Mouse (Mus musculus): ENCODE results near the gene Serpina3b. TPM values are rescaled to one million over a fixed set of nuclear protein-coding genes. Genes with fewer than 3 reads are reported as not detected.

The Serpina3b gene
- total RNA-seq, 2 experiments from 2014 or later = not detected

DNA sequence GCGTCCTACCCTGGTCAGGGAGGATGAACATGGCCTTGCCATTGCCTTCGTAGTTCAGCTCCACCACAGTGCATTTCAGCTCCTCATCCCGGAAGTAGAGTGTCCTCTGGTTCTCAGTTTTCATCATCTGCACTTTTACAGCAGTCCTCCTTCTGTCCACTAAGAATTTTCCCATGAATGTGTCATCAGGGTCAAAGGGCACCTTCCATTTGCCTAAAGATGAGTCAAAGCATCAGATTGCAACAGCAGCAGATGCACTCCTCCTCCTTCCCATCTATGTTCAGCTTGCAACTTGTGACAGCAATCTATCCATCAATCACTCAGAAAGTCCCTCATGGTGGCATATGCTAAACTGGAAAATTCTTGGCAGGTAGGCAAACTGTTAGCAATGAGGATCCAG lies 47.8 kb downstream of the Serpina3b start:
- DNase-seq = no peak

DNA sequence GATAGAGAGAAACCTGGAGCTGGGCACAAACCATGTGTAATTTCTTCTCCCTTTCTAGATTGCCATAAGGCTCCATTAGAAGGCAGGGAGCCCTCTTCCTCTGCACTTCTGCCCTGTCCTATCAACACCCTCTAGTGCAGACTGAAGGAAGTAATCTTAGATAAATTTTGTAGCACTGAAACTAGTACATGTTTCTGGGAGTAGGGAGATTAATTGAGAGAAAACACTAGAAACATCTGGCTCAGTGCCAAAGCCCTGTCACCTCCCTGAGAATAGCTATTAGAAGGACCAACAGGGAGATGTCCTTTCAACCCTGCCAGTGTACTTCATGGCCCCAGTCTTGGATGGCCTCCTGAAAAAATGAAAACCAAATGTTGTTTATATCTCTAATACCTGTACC lies 50.8 kb downstream of the Serpina3b start:
- DNase-seq = no peak

- no peak for DNase-seq
These were observed 51.2 kb downstream of the Serpina3b start for GRCm38 (mm10) chr12:104178987-104179386.

GRCm38 (mm10) chr12:104185046-104185445 lies 57.2 kb downstream of the Serpina3b start:
- no peak for DNase-seq

- no peak for DNase-seq
These were observed 58.3 kb downstream of the Serpina3b start for GRCm38 (mm10) chr12:104186041-104186581.

Other genes starting within 250 kb of the Serpina3b start
- gene Serpina1c, start 223.1 kb upstream of the Serpina3b start, total RNA-seq (2021) = not detected
- under 1 TPM in 1 of 2 experiments, not detected in 1; 0.27 TPM for gene Serpina1e, start 169.0 kb upstream of the Serpina3b start, total RNA-seq (2021)
- gene Serpina11, start 138.0 kb upstream of the Serpina3b start, total RNA-seq (2021) = not detected
- not detected for gene Serpina9, start 114.2 kb upstream of the Serpina3b start, total RNA-seq (2021)
- gene Serpina12, start 83.6 kb upstream of the Serpina3b start, total RNA-seq (2021) = not detected
- gene Serpina5, start 26.9 kb upstream of the Serpina3b start, total RNA-seq (2021) = not detected
- not detected for gene Serpina3a, start 15.3 kb upstream of the Serpina3b start, total RNA-seq (2021)
- 1 to 10 TPM in 1 of 2 experiments, under 1 TPM in 1; 0.72 to 6.2 TPM for gene Serpina3c, start 25.9 kb downstream of the Serpina3b start, total RNA-seq (2021)
- gene Serpina3f, start 86.5 kb downstream of the Serpina3b start, total RNA-seq (2021) = not detected
- not detected for gene Serpina3g, start 108.2 kb downstream of the Serpina3b start, total RNA-seq (2021)
- gene Serpina3i, start 135.1 kb downstream of the Serpina3b start, total RNA-seq (2021) = not detected
- gene Serpina3j, start 186.6 kb downstream of the Serpina3b start, total RNA-seq (2021) = not detected
- under 1 TPM; 0.13 to 0.62 TPM for gene Serpina3k, start 210.5 kb downstream of the Serpina3b start, total RNA-seq (2021)
- under 1 TPM in 1 of 2 experiments, not detected in 1; 0.59 TPM for gene Serpina3m, start 210.5 kb downstream of the Serpina3b start, total RNA-seq (2021)